Mouse (Mus musculus): ENCODE results near the gene Lcor. TPM values are rescaled to one million over a fixed set of nuclear protein-coding genes. Genes with fewer than 3 reads are reported as not detected.

The Lcor gene
- total RNA-seq, 1 experiment: 10.2 TPM

DNA sequence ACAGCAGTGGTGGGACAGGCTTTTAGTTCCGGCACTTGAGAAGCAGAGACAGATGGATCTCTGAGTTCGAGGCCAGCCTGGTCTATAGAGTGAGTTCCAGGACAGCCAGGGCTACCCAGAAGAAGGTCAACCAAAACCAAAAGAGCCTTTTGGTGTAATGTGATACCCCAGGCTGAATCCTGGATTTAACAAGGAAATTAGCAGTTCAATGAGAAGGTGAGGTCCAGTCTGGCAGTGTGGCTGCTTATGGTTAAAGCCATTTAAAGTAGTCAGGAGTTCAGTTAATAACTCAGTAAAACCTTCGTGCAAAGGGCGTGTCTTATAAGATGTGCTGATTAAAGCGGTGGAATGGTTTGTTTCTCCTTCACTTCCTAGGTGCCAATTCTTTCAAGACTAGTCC is 25.3 kb upstream of the Lcor start:
- H3K27ac ChIP-seq (ENCODE audit: insufficient read depth, low read depth, low read length, poor library complexity, severe bottlenecking): peak overlapping the region; percentile 38; the same call in 1 of the 2 replicates
- H3K36me3 ChIP-seq (ENCODE audit: control insufficient read depth, insufficient read depth, low read length, poor library complexity, severe bottlenecking): no peaks in the 10 kb centered on the region
- DNase-seq (ENCODE audit: low read depth, low spot score): no peak
- peaks cover 0 to 14% of the 10 kb centered on the region in 2 experiments; a peak in 2 of 4 replicates for H3K4me1 ChIP-seq (ENCODE audit: control insufficient read depth in 2 of 2, insufficient read depth in 2 of 2, low read length in 2 of 2, poor library complexity in 1 of 2)
- TF ChIP-seq HCFC1 (IDR thresholded peaks at IDR 0.05; ENCODE audit: borderline replicate concordance, insufficient read depth, low read length) (no peak), ZC3H11A (IDR thresholded peaks at IDR 0.05; ENCODE audit: borderline replicate concordance, low read depth, low read length) (no peak), ZNF384 (IDR thresholded peaks at IDR 0.05; ENCODE audit: low read depth, low read length) (no peak), CHD2 (IDR thresholded peaks at IDR 0.05; ENCODE audit: low read depth, low read length) (no peak), MAFK (IDR thresholded peaks at IDR 0.05; ENCODE audit: insufficient read depth, low read depth, low read length) (no peak)
- H3K9ac ChIP-seq (ENCODE audit: insufficient read depth, low read depth, low read length, poor library complexity, severe bottlenecking): no peak overlapping the region
- H3K4me3 ChIP-seq (ENCODE audit: insufficient read depth in 1 of 2, low read depth in 1 of 2, low read length in 2 of 2, poor library complexity in 1 of 2, severe bottlenecking in 1 of 2): no peak overlapping the region
- no peaks in the 10 kb centered on the region for H3K9me3 ChIP-seq (ENCODE audit: control insufficient read depth, insufficient read depth, low read depth, low read length)
- in situ Hi-C loops (cut with MboI; ENCODE audit: low sequenced_read_pairs in 2 of 2, unreplicated experiment in 2 of 2): no loop called here

DNA sequence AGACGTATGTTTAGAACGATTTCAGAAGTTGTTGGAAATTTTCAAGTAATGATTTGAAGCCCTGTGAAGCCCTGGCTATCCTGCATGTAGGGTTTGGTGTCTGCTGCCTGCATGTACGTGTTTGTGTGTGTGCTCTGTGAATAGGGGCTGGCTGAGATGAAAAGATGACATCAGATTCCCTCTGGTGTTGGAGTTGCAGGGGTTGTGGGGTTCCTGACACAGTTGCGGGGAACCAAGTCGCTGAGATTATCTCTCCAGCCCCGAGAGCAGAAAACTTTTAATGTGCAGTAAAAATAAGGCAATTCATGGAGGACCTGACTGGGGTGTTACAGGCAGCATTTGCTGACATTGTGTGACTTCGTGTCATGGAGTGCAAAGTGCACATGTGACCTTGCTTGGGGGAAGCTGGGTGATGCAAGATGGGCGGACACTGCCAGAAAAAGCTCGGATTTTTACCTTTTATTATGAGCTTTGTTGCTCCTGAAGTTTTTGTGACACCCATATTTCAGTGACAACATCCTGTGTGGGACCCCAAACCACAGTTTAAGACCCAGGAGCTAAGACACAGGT is 20.2 kb upstream of the Lcor start:
- no peak for DNase-seq (ENCODE audit: low read depth, low spot score)
- TF ChIP-seq ZC3H11A (IDR thresholded peaks at IDR 0.05; ENCODE audit: borderline replicate concordance, low read depth, low read length): no peak
- no peak for TF ChIP-seq MAFK (IDR thresholded peaks at IDR 0.05; ENCODE audit: insufficient read depth, low read depth, low read length)
- TF ChIP-seq ZNF384 (IDR thresholded peaks at IDR 0.05; ENCODE audit: low read depth, low read length): no peak
- TF ChIP-seq CHD2 (IDR thresholded peaks at IDR 0.05; ENCODE audit: low read depth, low read length): no peak
- no peak for TF ChIP-seq HCFC1 (IDR thresholded peaks at IDR 0.05; ENCODE audit: borderline replicate concordance, insufficient read depth, low read length)
- in situ Hi-C loops (cut with MboI; ENCODE audit: low sequenced_read_pairs in 2 of 2, unreplicated experiment in 2 of 2): no loop called here

DNA sequence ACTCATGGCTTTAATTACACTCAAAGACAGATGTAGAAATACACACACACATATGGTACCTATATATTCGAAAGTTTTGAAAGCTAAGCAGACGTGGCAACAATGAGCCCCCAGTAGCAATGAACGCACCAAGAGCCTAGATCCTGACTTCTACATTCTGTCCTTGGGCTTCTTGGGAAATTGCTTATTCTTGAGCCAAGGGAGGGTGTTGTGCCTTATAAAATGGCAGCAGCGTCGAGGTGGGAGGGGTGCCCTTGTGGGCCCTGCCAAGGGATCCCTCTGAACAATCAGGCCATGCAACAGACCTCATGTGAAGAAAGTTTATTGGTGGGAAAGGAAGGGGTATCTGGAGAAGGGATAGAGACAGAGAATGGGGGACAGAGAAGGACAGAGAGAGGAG is 18.6 kb upstream of the Lcor start:
- no peak for TF ChIP-seq CHD2 (IDR thresholded peaks at IDR 0.05; ENCODE audit: low read depth, low read length)
- TF ChIP-seq MAFK (IDR thresholded peaks at IDR 0.05; ENCODE audit: insufficient read depth, low read depth, low read length): no peak
- TF ChIP-seq HCFC1 (IDR thresholded peaks at IDR 0.05; ENCODE audit: borderline replicate concordance, insufficient read depth, low read length): no peak
- Histone ChIP-seq H3K36me3 (ENCODE audit: control insufficient read depth, insufficient read depth, low read length, poor library complexity, severe bottlenecking) (no peaks in the 10 kb centered on the region), H3K27ac (ENCODE audit: insufficient read depth, low read depth, low read length, poor library complexity, severe bottlenecking) (no peak overlapping the region), H3K9me3 (ENCODE audit: control insufficient read depth, insufficient read depth, low read depth, low read length) (no peaks in the 10 kb centered on the region), H3K4me1 (ENCODE audit: control insufficient read depth in 2 of 2, insufficient read depth in 2 of 2, low read length in 2 of 2, poor library complexity in 1 of 2) (peaks cover 0 to 3% of the 10 kb centered on the region in 2 experiments; a peak in 1 of 4 replicates), H3K4me3 (ENCODE audit: insufficient read depth in 1 of 2, low read depth in 1 of 2, low read length in 2 of 2, poor library complexity in 1 of 2, severe bottlenecking in 1 of 2) (no peak overlapping the region), H3K9ac (ENCODE audit: insufficient read depth, low read depth, low read length, poor library complexity, severe bottlenecking) (no peak overlapping the region)
- no peak for DNase-seq (ENCODE audit: low read depth, low spot score)
- in situ Hi-C loops (cut with MboI; ENCODE audit: low sequenced_read_pairs in 2 of 2, unreplicated experiment in 2 of 2): no loop called here

More for the DNA sequence above, 20.2 kb upstream of the Lcor start:
- Histone ChIP-seq H3K4me1 (ENCODE audit: control insufficient read depth in 2 of 2, insufficient read depth in 2 of 2, low read length in 2 of 2, poor library complexity in 1 of 2) (peaks cover 0 to 10% of the 10 kb centered on the region in 2 experiments; a peak in 2 of 4 replicates), H3K36me3 (ENCODE audit: control insufficient read depth, insufficient read depth, low read length, poor library complexity, severe bottlenecking) (no peaks in the 10 kb centered on the region), H3K9ac (ENCODE audit: insufficient read depth, low read depth, low read length, poor library complexity, severe bottlenecking) (no peak overlapping the region), H3K4me3 (ENCODE audit: insufficient read depth in 1 of 2, low read depth in 1 of 2, low read length in 2 of 2, poor library complexity in 1 of 2, severe bottlenecking in 1 of 2) (no peak overlapping the region), H3K9me3 (ENCODE audit: control insufficient read depth, insufficient read depth, low read depth, low read length) (no peaks in the 10 kb centered on the region), H3K27ac (ENCODE audit: insufficient read depth, low read depth, low read length, poor library complexity, severe bottlenecking) (no peak overlapping the region)

DNA sequence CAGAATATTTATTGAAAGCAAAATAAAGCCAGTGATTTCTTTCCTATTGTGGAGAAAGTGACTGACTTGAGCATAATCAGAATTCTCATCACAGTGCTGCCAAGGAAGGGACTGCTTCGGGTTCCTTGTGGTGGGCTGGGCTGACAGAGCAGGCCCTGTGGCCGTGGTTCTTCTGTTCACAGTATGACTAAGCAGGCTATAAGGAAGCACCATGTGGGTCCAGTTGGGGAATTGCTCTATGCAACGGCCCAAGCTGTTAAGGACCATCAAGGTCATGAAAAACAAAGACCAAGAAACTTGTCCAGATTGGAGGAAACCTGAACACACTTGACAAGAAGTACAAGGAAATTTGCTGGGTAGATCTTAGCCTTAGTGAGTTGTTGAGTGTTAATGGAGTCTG is 16.0 kb upstream of the Lcor start:
- no peak overlapping the region for H3K4me3 ChIP-seq (ENCODE audit: insufficient read depth in 1 of 2, low read depth in 1 of 2, low read length in 2 of 2, poor library complexity in 1 of 2, severe bottlenecking in 1 of 2)
- H3K9me3 ChIP-seq (ENCODE audit: control insufficient read depth, insufficient read depth, low read depth, low read length): no peaks in the 10 kb centered on the region
- TF ChIP-seq MAFK (IDR thresholded peaks at IDR 0.05; ENCODE audit: insufficient read depth, low read depth, low read length): 0 out of 2 replicates have a peak, but pooled peaks have one; percentile 5
- no peak for TF ChIP-seq HCFC1 (IDR thresholded peaks at IDR 0.05; ENCODE audit: borderline replicate concordance, insufficient read depth, low read length)
- in situ Hi-C loops (cut with MboI; ENCODE audit: low sequenced_read_pairs in 2 of 2, unreplicated experiment in 2 of 2): no loop called here
- no peak overlapping the region for H3K9ac ChIP-seq (ENCODE audit: insufficient read depth, low read depth, low read length, poor library complexity, severe bottlenecking)
- H3K27ac ChIP-seq (ENCODE audit: insufficient read depth, low read depth, low read length, poor library complexity, severe bottlenecking): no peak overlapping the region
- no peaks in the 10 kb centered on the region for H3K36me3 ChIP-seq (ENCODE audit: control insufficient read depth, insufficient read depth, low read length, poor library complexity, severe bottlenecking)
- DNase-seq (ENCODE audit: low read depth, low spot score): no peak
- H3K4me1 ChIP-seq (ENCODE audit: control insufficient read depth in 2 of 2, insufficient read depth in 2 of 2, low read length in 2 of 2, poor library complexity in 1 of 2): peaks cover 0 to 3% of the 10 kb centered on the region in 2 experiments; a peak in 1 of 4 replicates
